Mouse (Mus musculus): Measurements from ENCODE around the gene Cntn5. TPM values are rescaled to one million over a fixed set of nuclear protein-coding genes. Genes with fewer than 3 reads are reported as not detected.

Gene Cntn5
- 0.02 and 0.03 TPM in 2 replicates for polyA plus RNA-seq (2012; rRNA removed)

DNA sequence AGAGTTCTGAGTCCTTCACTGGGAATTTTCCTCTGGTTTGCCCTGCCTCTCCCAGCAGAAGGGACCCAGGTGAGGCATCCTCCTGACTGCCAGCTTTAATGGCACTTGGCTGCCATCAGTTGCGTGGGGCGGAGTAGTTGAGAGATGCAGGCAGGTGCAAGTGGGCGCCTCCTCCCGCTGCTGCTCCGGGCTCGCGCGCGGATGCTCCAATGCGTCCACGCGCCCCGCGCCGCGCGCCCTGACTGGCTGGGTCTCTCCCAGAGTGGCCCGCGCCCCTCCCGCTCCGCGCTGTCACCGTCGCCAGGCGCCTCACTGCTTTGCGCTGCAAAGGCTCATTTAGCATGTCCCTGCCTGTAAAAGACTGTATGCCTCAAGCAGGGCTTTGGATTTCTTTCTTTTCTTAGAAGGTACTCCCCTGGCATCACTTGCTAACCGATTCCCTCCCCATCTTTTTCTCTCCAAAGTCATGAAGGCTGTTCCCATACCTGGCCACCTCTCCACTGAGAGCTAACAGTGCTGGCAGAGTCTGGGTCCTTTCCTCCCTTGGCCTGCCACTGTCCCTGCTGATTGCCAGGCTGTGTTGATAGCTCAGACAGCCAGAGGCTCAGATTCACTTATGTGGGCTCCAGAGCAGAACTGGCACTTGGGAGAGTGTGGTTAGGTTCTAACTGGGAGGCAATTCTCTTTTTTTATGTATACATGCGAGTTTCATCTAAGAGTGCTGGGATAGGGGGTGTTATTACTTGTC, at the start of gene Cntn5:
Cntn5 (minus strand) TSS at position 160 of the 748 bp plus-strand sequence.
- WGBS, result 6% methylated on average over 28 of the region's 28 CpGs
- no peak for DNase-seq (ENCODE audit: low read depth, low spot score)

DNA sequence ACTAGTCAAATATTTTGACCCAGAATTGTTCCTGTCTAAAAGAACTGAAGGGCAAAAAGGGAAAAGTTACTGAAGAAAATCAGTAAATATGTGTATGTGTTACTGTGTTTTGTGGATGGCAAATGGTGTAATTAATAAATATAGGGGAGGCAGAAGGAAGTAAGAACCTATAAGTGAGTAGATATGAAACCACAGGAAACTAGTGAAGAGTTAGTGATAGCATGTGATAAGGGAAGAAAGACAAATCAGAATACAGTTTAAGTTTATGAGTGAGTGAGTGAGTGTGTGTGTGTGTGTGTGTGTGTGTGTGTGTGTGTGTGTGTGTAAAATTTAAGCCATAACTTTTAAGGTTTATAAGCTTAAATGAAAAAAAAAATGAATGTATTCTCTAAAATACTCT, 45.9 kb upstream of the Cntn5 start:
- DNase-seq (ENCODE audit: low read depth, low spot score), result no peak

DNA sequence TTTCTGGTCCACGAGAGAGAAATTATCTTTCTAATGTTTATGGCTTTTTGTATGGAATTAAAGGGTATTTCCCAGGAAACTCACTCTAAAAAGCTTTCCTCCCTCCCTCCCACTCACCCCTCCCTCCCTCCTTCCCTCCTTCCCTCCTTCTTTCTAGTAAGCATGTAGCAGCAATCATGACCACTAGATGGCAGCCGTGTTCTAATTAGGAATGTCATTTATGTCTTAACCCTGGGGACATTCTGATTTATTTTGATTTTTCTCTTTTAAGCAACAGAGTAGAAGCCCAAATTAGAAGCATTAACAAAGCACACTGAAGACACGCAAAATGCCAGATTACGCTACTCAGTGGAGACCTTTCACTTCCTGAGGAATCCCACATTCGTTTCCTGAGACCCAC, 5.0 kb upstream of the Cntn5 start:
- DNase-seq (ENCODE audit: low read depth, low spot score), result peak; percentile 1
- 24% methylated on average over 5 of the region's 5 CpGs for WGBS

DNA sequence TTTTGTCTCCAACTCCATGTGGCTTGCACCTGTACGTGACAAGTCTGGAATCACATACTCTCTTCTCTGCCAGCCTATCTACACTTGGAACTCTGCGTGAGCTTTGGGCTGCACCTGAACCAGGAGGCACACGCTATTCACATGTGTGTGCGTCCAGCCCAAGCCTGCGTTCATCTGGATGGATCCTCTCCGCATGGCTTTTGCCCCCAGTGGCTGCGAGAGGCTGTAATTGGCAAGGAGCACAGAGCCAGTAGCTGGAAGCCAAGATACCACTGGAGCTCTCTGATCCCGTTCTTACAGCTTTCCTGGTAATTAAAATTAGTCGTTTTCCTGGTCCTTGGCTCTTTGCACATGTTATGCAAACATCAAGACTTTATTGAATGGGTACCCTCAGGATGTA, 1.1 kb upstream of the Cntn5 start:
- WGBS, result 57% methylated on average over 9 of the region's 9 CpGs
- no peak for DNase-seq (ENCODE audit: low read depth, low spot score)

DNA sequence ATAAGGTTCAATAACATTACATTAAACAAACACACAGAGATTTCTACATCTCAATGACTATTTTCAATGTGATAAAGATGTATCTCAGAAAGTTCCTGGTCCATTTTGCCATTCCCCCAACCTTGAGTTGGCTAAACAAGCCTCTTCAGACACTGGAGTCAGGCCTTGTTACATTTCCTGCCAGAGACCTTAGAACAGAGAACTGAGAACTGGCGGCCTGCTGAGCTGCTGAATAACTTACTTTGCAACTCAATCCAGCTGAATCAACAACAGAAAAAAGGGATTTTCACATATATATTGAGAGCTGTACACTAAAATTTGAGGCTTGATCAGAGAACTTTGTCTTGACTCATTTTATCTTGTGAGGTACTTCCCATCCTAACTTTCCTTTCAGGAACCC, 24.8 kb downstream of the Cntn5 start:
- no peak for DNase-seq (ENCODE audit: low read depth, low spot score)
- 87% methylated on average over 1 of the region's 1 CpGs for WGBS

DNA sequence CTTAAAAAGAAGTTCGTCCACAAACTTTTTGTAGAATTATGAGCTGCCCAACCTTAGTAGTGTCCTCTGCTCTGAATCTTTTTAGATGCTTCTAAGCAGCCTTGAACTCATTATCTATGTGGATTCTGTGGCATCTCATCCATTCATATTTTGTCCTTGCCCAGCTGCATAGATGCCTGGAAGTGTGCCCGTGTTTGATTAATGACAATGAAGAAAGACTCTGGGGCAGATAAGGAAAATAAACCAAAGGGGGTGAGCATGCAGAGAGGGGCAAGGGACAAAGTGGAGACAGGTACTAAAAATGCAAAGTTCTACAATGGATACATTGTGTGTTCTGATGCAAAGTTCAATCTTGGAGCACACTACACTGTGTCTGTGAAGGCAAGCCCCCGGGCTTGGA, 30.7 kb downstream of the Cntn5 start:
- no peak for DNase-seq (ENCODE audit: low read depth, low spot score)
- WGBS, result 73% methylated on average over 3 of the region's 3 CpGs

DNA sequence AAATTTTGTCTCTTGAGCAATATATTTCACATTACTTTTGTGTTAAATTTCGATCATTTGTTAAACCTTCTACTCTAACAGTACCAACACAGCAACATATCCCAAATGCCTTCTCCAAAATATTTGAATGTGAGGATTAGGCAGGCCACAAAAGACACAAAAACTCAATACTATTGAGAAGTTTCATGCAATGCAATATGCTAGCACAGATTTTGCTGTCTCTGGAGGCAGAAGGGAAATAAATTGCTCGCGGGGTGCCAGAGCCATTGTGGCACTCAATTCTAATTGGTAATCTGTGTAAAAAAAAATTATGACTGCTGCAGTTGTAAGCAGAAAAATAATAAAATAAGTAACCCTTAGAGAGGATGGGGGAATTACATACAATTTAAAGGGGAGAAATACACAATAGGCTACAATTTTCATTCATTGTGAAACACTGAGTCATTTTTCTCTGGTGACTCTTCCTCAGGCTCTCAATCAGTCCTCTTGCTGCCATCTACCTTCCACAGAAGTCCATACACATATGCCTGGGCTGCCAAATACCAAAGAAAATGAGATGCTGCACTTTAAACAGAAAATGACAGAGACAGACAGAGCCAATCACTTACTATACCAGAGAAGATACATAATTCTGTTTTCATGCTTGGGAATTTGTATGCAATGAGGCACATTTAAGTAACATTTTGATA, 48.2 kb downstream of the Cntn5 start:
- DNase-seq (ENCODE audit: low read depth, low spot score), result no peak
- 88% methylated on average over 3 of the region's 3 CpGs for WGBS

DNA sequence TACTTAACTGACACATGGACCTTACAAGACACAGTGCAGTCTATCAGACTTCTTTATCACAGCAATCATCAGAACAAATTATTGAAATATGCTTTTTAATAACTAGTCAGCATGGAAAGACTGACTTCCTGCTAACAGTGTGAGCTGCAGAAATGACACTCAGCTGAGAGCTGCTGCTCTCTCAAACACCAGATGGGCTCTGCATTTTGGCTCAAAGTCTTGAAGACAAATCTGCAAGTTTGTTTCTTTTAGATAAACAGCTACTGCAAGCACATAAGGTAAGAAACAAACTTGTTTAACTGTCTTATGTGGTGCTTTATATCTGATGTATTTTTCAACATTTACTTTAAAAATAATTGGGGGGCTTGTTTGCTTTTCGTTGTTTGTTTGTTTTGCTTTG, 87.9 kb downstream of the Cntn5 start:
- WGBS, result 37% methylated on average over 1 of the region's 1 CpGs
- DNase-seq (ENCODE audit: low read depth, low spot score), result no peak

DNA sequence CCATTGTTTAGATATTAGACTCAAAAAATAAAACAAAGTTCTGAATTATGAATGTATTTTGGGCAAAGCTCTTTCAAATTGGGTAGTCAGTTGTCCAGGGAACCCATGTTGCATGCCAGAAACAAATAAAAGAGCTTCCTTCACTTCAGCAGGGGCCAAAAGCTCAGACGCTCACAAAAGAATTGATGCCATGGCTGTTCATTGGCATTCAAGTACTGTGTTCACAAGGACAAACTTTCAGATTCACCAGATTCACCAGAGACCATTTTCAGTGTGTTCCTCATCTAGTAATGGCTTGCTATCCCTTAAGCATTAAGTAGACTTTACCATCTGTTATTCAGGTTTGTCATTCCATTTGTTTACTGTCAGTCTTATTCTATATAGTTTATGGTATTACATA, 107.4 kb downstream of the Cntn5 start:
- WGBS, result 82% methylated on average over 1 of the region's 1 CpGs
- DNase-seq (ENCODE audit: low read depth, low spot score), result no peak

DNA sequence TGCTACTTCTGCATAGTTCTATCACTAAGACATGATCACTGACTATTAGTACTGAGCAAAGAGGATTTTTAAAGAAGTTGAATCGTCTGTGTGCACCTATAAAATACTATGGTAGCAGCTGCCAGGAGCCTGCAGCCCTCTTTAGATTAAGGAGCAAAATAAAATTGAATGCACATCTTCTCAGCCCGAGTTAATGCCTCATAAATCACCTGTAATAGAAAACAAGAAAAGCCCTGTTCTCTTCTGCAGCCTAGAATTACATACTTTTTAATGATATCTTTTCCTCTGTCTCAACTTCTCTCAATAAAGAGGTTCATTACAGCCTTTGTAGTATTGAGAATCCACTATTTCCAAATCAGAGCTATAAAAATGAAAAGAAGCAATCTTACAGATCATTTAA, 109.5 kb downstream of the Cntn5 start:
- WGBS, result 30% methylated on average over 2 of the region's 2 CpGs
- DNase-seq (ENCODE audit: low read depth, low spot score), result no peak

DNA sequence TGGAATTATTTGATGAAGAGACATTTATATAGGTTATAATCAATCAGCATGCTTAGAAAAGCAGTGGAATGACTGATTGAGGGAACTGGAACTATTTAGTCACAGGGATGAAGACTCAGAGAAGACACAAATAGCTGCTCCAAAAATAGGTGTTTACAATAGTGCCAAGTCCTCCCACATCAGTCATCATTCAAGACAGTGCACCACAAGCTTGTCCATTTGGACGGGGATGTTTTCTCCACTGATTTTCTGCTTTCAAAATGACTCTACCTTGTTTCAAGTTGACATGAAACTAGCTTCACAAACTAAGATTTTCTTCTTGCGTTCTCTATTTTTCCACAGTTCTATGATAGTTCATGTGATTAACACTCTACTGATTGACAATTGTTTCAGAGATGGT, 172.7 kb downstream of the Cntn5 start:
- WGBS, result 85% methylated on average over 2 of the region's 2 CpGs
- no peak for DNase-seq (ENCODE audit: low read depth, low spot score)

DNA sequence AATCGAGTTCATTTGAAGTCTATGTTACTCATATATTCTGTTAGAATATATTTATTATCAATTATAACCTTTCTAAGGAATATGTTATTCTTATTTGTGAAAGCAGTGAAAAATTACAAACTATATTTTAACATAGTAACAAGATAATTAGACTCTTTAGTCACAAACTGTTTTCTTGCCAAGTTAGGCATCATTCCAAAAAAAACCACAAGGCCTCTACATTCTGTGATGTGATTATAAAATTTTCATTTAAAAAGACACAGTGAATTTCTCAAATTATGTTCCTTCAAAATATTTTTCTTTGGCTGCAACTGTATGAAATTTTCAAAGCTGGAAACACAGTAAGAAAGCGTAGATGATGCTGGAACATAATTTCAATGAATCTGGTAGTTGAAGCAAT, 180.4 kb downstream of the Cntn5 start:
- no peak for DNase-seq (ENCODE audit: low read depth, low spot score)
- WGBS, result 66% methylated on average over 2 of the region's 2 CpGs

DNA sequence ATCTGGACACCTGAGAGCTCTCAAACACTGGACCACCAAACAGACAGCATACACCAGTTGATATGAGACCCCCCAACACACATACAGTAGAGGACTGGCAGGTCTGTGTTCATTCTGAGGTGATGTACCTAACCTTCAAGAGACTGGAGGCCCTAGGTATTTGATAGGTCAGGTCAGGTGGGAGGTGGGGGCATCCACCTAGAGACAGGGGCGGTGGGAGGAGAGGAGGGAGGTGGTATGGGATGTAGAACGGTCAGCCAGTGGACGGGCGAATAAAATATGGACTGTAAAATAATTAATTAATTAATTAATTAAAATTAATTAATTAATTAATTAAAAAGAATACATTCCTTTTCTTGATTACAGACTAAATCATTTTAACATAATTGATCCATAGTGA, 182.5 kb downstream of the Cntn5 start:
- WGBS, result 81% methylated on average over 4 of the region's 4 CpGs

DNA sequence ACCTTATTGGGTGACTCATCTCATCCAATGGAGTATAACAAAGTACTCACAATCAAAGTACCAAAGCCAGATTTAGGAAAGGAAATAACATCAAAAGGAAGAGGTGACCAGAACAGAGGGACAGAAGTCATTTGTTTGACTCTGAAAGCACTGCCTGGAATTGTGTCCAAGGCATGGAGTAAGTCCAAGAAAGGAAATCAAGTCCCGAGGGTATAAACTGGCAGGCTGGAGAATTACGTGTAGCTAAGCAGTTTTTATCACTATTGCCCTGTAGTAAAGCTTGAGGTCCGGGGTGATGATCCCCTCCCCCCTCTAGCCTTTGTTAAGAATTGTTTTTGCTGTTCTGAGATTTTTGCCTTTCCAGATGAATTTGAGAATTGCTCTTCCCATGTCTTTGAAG, 185.6 kb downstream of the Cntn5 start:
- 50% methylated on average over 3 of the region's 3 CpGs for WGBS
- DNase-seq (ENCODE audit: low read depth, low spot score), result no peak

More for the DNA sequence above, 182.5 kb downstream of the Cntn5 start:
- no peak for DNase-seq (ENCODE audit: low read depth, low spot score)

DNA sequence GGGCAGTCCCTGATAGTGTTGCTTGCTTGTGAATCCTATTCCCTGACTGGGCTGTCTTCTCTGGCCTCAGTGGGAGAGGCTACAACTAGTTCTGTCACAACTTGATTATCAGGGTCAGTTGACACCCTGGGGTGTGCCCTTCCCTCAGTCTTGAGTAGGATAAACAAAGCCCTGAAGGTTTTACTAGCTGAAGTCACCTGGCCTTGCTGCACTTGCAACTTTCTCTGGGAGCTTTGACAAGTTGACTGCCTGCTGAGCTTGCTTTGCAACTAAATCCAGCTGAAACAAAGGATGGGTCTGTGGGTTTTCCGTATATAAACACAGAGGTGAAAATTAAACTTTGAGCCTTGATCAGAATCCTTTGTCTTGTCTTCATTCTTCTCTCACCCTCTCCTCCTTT, 190.9 kb downstream of the Cntn5 start:
- DNase-seq (ENCODE audit: low read depth, low spot score), result no peak
- WGBS, result 26% methylated on average over 1 of the region's 1 CpGs

DNA sequence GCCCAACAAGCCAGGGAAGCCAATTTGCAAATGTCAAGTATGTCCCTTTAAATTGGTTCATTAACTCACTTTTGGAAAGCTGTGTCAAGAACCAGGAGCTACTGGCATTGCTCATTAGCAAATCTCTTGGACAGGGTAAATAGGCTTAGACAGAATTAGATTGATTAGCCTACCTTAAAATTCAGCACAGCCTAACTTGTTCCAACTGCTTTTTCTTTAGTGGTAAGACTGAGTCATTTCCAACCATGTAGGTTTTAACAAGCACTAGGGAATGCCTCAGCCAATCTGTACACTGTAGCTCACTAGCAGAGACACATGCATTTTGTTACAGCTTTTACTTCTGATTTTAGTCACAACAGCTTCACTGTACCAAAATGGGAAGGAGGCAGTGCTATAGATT, 222.9 kb downstream of the Cntn5 start:
- no peak for DNase-seq (ENCODE audit: low read depth, low spot score)

DNA sequence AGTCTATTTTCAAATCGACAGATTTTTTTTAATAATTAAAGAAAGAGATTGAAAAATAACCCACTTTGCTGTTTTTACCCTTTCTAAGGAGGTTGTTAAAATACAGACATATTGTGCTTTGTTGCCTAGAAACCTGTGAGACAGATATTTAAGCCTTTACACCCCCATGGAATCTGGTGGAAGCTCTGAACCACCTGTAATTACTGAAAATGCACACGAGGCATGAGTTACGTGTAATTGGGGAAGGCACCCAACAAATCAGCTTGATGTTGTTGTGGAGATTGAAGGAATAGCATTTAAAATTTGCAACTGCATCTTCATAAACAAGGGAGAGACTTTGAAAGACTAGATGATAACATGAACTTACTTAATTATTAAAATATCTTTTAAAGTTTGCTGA, 223.4 kb downstream of the Cntn5 start:
- no peak for DNase-seq (ENCODE audit: low read depth, low spot score)

DNA sequence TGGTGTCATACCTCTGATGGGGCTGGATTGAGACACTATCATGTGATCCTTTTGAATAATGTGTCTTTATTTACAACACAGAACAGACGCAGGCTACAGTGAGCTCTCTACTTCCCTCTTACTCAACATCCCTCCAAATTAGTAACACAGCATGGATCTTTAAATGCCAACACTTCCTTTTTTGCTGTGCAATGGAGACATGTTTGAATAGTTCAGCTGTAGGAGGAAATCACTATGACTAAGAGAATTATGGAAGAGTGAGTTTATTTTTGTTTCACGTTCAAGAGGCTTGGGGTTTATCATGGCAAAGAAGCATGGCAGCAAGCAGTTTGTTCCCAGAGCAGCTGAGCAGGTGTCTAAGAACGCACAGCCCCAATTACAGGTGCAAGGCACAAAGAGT, 235.9 kb downstream of the Cntn5 start:
- 67% methylated on average over 3 of the region's 3 CpGs for WGBS
- no peak for DNase-seq (ENCODE audit: low read depth, low spot score)

More for the DNA sequence above, 223.4 kb downstream of the Cntn5 start:
- 77% methylated on average over 3 of the region's 3 CpGs for WGBS

DNA sequence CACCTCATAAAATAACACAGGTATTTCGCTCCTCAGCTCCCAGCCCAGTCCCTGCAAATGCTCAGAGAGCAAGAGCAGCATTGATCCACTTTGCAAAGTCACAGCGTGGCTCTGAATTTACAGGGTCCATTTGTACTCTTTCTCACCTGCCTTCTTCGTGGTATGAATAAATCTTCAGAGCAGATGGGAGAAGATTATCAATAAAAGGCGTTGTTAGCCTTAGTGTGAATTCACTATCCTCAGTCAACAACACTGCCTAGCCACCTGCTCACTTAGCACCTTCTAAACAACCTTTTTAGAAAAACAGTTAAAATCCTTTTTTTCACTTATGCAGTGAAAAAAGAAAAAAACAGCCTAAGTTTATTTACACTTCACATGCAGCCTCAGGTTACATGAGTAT, 237.1 kb downstream of the Cntn5 start:
- WGBS, result 33% methylated on average over 4 of the region's 4 CpGs
- DNase-seq (ENCODE audit: low read depth, low spot score), result no peak

DNA sequence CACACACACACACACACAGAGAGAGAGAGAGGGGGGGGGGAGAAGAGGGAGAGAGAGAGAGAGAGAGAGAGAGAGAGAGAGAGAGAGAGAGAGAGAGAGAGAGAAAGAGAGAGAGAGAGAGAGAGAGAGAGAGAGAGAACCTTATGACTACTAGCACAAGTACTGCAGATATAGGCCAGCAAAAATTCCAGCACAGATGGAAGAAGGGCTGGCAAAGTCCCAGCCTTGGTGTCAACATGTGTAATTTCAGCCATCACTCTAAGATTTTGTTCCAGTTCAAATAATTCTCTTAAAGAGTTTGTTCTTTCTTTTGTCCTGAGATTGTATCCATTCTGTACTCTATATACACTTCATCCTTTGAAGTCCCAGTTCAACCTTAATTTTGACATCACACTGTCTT, 238.8 kb downstream of the Cntn5 start:
- DNase-seq (ENCODE audit: low read depth, low spot score), result no peak

DNA sequence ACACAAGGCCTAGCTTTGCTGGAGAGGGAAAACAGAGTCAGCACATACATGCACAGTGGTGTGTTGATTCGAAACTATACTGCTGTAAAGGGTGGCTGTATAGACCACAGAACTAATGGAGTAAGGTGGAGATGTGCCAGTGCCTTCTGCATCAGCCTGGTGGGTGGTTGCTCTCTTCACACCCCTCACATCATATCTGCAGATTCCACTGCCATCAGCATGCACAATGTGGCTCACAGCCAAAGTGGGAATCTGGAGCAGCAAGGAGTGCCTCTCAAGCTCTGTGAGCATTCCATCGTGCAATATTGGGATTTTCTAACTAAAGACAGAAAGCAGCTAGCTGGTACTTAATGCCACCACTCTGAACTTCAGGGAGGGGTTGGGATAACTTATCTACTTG, 241.5 kb downstream of the Cntn5 start:
- 49% methylated on average over 2 of the region's 2 CpGs for WGBS
- DNase-seq (ENCODE audit: low read depth, low spot score), result no peak

DNA sequence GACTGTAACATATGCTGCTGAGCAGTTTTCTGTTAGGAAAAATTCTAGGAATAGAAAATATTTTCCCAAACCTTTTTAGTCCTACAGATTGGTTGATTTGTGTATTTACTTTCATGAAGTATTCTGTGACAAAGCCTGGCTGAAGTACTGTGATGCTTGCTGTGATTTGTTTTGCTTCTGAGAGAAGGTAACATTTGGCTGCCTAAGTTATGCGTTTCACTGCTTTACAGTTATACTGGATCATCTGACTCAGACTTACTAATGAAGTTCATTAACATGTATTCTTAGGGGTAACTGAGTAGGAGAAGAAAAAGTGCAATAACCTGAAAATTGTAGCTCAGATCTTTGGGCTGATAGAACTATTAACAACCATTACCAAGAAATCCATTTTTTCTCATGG, 245.1 kb downstream of the Cntn5 start:
- DNase-seq (ENCODE audit: low read depth, low spot score), result no peak
- WGBS, result 78% methylated on average over 1 of the region's 1 CpGs

All from large intestine, adult 2 months (tissue).